Mouse (Mus musculus) Muller cell, postnatal 12 days (primary cell): ENCODE data around the gene Ppp4r3a.
"Not testable (repeated sequence)": the region's sequence is repeated elsewhere in the genome, so short reads cannot be mapped to it uniquely, and the experiment has no call there.

Experiments
- DNase-seq: peaks from one replicate; pipeline ENCODE4 v3.0.0-alpha.2; 2015; ENCODE audit errors: inconsistent ontology term

The Ppp4r3a gene

DNA sequence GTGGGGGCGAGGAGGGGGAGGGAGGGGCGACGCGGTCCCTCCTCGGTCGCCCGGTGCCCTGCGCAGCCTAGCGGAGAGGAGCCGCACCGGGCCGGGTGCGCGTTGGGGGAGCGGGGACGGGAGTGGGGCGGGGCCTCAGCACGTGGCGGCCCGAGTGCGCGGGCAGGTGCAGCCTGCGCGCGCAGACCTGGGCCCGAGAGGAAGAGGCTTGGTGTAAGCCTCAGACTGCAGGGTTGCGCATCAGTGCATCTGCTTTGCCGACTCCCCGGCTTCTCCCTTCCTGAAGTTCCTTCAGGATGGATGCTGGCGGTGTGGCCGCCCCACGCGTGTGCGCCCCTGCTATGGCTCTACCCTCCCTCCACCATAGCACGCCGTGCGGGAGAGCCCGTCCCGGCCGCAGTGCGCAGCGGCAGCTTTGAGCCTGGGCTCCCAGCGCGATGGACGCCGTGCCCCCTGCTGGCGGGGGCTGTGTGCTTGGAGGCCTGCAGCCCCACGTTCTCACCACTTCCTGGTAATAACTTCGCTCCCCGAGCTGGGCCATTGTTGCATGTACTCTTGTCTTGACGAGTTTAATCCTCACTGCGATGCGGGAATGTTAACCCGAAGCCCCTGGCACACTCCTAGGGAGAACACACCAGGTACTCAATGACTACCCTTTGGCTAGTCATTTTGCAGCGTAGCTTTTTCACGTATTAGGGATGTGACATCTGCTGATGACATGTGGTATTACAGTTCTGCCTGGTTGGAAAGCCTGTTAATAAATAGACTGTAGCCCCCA is 54.4 kb downstream of the Ppp4r3a start, which contains the start of gene Ccdc88c:
TSS of gene Ccdc88c (minus strand) at position 103 of the 778 bp plus-strand sequence.
- DNase-seq = peak; percentile 92

DNA sequence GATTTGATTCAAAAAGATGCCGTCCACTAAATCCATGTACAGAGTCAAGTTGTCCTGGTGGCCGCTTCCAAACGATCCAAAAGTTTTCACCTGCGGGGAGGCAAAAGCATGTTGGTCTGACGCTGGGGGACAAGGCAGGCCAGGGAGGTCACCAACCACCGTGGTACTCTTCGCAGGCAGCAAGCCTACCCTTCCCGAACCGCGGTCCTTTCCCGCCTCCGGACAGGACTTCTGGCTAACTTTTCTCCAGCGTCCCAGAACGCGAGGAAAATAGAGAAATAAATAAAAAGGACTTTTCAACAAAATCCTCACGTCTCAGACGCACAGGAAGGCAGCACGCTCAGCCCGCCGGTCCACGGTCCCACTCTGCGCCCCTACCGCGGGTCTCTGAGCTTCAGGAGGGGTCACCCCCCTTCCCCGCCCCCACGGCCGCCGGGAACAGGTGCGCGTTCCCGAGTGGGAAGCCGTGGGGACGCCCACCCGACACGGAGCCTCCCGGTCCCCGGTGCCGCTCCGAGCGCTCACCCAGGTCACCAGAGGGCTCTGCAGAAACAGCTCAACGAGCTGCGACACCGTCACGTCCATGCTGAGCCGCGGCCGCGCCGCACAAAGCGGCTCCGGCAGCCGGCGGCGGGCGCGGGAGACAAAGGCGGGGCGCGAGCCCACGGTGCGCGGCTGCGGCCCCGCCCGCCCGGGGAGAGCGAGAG is 55.1 kb downstream of the Ppp4r3a start:
- no peak for DNase-seq

DNA sequence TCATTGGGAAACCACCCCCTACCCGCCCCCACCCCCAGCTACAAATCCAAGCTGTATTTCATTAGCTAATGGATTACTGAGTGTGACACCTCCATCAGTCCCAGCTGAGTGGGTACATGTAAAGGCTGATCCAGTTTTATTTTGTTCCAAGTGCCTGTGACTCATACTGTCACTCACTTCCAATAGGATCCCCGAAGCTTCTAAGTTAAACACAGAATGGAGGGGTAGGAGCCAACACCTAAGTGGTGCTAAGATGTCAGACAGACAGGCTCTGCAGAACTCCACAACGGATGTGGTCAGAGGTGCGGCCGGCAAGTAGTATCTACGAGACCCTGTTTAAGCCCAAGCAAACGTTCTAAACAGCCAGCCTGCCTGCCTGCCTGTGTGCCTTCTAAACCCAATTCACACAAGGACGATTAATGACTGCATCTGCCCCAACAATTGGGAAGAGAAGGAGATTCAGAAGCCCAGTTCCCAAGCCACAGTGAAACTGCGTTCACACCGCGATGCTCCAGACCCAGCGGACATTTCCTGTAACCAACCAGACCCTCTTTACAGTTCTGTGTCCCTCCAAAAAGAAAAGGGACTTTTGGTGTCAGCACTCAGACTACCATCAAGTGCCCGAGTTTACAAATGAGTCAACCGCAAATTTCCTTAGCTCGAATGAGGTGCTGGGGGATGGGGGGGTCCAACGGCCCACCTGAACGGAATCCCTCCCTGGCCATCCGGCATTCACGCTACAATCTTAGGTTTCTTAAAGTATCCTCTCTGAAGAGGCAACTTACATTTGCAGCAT is 55.9 kb downstream of the Ppp4r3a start:
- DNase-seq = peak; percentile 74

DNA sequence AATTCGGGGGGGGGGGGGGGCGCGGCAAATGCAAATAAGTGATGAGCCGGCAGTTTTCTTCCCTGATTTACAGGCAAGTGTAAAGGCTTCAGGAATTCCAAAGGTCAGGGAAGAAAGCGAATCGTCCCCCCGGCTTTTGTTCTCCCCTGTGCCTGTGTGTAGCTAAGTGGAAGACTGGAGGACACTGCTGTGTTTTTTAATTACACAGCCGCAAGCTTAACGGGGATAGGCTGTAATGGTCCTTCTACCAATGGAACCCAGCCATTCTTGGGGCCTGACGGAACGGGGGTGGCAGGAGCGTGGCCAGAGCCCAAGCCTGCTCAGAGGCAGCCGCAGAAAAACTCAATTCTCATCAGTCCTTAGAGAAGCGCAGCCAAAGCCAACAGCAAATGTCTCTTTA is 56.6 kb downstream of the Ppp4r3a start:
- DNase-seq = peak; percentile 84

DNA sequence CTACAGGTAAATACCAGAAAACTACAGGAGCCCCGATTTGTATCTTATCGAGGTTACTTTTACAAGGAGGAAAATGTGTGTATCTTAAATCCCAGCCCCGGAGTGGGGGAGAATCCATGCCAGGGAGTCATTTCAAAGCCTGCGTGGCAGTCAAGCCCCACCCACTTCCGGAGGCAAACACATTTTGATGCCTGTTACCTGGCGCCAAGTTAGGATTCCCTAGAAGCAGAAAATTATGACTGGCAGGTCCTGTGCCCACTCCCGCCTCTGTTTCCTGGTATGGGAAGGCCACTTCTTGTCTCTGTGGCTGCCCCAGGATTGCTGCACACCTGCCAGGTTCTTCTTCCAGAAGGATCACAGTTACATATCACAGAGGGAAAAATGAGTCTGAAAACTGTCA is 57.0 kb downstream of the Ppp4r3a start:
- no peak for DNase-seq

DNA sequence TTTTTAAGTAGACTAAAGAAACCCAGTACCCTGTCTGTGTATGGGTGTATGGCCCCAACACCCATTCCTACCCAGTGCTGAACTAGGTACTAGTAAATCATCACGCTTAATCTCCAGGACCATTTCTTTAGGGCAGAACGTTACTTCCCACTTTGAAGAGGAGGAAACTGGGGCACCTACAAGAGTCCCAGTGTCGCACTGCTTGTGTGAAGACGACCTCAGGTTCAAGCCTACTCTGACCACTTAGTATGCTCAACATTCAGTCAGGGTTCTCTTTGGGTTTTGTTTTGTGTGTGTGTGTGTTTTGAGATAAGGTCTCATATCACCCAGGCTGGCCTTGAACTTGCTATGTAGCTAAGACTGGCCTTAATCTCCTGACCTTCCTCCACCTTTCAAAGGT is 57.5 kb downstream of the Ppp4r3a start:
- DNase-seq = no peak

DNA sequence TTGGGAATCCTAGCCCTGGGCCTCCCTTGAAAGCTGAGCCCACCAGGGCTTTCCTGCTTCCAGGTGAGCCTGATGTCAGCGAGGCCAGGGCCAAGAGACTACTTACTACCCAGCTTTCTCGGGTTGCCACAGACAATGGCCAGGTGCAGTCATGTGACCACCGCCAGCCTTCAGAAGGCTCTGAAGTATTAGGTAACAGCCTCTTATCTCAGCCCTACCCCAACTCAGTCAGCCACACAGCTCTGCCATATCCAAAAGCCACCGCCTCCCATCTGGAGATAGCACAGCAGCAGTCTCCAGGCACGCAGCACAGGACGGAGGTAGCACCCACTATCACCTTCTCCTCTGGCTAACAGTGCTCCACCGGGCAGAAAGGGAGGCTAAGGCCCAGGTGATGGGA is 58.1 kb downstream of the Ppp4r3a start:
- no peak for DNase-seq

DNA sequence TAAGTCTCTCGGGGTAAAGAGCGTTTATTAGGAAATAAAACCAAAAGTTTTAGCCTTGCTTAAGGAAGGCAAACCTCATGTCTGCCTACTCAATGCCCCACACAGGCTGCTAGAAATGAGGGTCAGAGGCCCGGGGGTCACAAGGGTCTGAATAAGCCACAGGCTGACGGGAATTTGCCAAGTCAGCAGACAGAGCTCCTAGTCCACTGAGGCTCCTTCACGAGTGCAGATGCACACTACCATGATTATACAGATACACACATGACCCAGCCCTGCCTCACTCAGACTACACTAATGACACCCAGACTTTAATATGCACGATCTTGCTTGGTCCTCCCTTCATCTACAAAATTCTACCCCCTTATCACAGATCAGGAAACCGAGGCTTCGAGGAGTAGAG is 58.7 kb downstream of the Ppp4r3a start:
- no peak for DNase-seq

DNA sequence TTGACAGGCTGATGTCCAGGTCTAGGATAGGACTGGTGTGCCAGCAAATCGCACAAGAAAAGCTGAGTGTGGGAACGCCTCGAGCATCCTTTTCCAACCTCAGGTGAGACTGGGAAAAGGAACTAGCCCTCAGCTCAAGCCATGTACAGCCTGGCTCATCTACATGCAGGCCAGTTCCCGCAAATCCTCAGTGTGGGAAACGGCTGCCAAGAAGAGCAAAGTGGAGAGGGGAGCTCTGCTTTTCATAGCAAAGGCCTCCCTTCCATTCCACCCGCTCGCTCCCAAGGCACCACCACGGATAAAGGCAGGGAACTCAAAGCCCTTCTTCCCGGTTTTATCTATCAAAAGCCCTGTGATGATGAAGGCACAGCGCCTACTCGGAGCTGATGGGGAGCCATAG is 60.4 kb downstream of the Ppp4r3a start:
- DNase-seq = no peak

DNA sequence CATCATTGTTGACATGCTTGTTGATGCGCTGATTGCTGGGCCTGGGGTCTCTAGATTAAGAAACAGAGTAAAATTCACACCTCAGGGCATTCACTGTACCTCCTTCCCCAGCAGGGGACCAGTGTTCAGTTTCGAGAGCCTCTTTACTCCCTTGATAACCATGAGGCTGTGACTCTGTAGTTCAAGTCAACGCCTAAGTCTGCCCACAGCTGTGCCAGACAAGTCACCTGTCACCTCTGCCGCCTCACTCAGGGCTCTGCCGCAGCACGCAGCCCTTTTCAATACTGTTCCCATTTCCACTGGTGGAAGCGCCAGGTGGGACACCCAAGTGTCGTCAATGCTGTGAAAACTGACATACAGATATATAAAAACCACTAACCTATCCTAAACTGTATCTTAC is 61.1 kb downstream of the Ppp4r3a start:
- DNase-seq = no peak

DNA sequence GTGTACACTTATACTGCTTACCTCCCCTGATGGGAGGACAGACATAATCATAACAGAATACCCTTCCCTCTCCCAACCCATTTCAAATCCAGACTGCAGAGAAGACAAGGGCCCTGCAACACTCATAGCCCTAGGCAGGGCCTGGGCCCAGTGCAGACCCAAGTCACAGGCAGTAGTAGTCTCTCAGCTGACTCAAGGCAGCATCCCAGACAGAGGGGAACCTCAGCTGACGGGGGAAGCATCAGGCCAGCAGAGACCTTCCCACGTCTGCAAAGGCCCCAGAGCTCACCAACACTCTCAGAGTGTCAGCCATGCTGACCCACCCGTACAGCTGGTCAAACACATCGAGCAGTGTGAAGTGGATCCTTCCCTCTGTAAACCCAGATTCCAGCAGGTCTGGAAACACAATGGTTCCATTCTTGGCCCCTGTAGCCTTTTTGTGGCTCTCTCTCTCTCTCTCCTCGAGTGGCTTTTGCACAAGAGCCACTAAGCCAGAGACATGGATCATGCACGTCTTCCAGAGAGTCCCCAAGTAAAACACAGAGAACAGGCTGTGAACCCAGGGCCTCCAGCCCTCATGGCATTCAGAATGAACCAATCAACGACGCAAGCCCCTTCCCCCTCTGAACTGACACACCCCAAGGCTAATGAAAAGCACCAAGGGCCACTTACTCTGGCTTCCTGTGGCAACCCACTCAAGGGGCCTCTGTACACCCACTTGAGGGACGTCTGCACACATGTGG is 61.8 kb downstream of the Ppp4r3a start:
- no peak for DNase-seq

DNA sequence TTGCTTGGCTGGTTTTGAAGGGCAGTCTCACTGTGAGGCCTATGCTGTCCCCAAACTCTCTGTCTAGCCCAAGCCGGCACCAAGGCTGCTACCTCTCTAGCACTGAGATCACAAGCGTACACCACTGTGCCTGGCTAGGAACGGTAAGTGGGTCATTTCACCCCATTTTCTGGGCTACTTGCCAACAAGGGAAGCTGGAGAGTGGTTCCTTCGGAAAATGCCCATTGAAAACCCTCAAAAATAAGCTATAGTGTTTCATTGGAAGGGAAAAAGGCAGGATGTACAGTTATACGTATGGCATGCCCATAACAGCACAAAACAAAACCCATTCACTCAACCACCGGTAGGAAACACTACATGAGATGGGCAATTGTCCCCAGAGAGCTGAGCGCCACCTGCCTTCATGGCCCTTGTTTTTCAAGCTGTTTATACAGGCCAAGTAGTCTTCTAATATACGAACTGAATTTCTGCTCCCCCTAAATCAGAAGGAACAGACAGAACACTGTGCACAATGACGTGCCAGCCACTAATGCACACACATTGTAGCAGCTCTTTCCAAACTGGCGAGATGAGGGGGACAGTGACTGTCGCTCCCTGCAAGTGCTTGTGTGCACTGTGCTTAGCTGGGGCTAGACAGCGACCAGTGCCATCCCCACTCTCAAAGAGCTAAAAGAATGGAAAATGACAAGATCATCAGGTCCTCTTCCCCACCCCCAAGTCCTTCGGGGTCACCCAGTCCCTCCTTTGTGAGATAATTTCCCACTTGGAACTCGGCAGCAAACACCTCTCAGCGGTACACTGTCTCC is 63.1 kb downstream of the Ppp4r3a start:
- DNase-seq = no peak

DNA sequence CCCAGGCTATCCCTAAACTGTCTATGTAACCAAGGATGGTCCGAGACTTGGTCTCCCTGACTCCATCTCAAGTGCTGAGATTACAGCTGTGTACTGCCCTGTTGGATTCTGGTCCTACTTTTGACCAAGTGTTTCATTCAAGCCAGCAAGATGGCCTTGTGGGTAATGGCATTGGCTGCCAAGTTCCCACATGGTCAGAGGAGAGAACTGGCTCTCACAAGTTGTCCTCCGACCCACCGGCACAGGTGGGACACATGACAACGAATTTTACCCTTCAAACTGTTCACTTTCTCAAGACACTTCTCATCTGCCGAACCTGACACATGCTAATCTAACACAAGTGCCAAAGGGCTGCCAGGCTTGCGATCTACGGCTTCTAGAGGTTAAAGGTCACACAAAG is 64.1 kb downstream of the Ppp4r3a start:
- DNase-seq = no peak

DNA sequence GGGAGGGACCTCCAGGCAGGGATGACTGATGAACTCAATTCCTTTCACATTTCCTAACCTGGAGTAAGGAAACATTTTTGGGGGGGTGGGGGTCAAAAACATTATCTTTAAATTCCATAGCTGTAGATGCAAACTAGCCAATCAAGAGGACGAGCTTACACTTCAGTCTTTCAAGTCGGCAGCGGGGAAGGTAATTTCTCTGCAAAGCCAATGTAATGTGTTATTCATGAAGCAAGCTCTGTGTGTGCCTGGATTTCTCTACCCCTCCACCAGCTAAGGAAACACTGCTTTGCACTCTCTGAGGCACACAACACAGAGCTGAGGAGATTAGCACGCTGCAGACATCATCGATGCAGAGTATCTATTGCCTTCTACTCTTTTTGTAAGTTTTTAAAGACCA is 64.5 kb downstream of the Ppp4r3a start:
- no peak for DNase-seq

DNA sequence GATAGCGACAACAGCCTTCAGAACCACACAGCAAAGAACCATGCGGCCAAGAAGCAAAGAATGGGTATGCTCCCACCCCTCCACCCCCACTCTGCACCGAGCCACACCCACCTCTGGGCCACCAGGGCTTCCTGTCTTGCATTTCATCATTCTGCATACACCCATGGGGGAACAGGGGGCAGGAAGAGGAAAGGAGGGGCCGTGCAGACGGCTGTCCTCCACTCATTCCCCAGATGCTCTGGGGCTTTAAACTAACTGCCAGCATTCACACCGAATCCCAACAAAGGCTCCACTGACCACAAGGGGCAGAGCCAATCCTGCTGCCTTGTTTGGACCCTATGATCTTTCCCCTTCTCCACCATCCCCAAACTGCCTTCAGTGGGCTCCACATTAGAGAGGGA is 65.5 kb downstream of the Ppp4r3a start:
- DNase-seq = no peak

DNA sequence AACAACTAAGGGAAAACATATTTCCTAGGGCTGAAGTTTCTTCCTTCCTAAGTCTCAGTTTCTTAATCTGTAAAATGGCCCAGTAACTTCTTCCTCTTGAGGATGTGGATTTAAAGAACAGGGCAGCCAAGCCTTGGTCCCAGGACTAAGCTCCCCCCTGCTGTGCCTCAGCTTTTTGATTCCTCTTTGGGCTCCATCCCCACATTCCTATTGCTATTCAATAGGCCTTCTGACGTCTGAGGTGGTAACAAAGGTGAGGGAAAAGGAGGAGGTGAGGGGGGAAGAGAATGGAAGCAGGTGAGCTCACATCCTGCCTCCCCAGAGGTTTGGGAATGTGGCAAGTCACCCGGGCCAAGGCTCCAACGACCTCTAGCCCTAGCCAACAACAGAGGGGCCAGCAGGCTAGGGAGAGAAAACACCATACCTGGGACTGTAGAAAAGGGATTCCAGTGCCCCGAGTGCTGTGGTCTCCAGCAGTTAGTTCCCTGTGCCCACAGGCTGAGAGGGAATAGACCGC is 67.0 kb downstream of the Ppp4r3a start:
- no peak for DNase-seq

DNA sequence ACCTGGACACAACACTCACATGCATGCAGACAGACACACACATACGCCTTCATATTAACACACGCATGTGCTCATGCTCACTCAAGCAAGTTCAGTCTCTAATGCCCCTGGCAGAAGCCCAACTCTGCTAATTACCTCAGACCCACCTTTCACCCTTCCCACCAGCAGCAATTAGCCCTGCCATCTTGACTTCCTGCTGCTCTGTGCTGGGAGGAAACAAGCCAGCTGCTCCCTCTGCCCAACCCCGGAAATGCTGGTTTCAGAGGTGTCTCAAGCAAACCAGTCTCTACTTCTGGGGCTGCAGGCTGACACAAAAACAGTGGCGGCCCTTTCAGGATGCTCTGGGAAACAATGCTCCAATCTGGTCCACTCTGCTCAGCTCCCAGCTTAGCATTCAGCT is 67.6 kb downstream of the Ppp4r3a start:
- DNase-seq = no peak

DNA sequence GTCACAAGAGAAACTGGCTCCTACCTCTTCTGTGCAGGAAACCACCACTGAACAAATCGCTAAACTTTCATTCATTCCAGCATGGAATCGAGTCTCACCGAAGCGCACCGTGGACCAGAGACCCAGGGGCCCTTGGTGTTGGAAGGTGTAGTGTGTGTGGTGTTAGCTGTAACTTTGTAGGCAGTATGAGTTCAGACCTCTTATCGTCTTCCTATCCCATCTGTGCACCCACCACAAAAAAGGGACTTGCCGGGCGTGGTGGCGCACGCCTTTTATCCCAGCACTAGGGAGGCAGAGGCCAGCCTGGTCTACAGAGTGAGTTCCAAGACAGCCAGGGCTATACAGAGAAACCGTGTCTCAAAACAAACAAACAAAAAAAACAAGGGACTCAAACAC is 68.3 kb downstream of the Ppp4r3a start:
- no peak for DNase-seq

DNA sequence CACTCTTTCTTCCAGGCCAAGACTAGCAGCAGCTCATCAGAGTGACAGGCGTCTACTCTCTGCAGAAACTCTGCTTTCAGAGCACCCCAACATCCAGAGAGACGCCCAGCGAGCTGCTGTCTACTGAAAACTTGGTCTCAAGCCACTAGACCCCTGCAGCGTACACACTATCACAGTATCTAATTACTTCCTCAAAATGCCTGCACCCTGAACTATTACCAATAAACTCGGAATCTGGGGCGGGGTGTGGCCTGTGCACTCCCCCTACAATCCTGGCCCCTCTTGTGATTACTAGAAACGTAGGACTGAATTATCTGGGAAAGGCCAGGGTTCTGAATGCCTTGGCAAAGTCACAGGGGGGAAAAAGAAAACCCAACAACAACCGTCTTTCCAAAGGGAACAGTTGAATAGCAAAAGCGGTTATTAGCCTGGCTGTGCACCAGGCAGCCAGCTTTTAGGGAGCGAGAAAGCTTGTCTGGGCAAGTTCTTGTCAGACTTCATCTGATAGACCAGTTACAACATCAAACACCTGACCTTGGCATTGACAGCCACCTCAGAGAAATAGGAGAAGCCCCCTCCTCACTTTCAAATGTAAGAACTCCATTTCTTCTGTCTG is 68.8 kb downstream of the Ppp4r3a start:
- no peak for DNase-seq

DNA sequence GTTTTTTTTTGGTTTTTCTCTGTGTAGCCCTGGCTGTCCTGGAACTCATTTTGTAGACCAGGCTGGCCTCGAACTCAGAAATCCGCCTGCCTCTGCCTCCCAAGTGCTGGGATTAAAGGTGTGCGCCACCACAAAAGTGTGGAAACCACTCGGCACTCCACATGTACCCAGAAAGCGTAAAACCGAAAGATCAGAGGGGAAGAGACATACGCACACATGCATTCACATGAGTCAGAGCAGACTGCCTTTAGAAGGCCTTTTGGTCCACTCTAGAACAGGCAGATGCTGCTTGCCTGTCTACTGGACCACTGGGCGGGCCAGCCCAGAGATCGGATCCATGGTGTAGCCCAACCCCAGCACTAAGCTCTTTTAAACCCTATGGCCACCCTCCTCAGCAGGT is 69.8 kb downstream of the Ppp4r3a start:
- not testable (repeated sequence) for DNase-seq
